8 mouse cellular contexts compared by ENCODE assay signal in genomic region chr11:103967106-103967735, GRCm38 (mm10). TPM values are rescaled to one million over a fixed set of nuclear protein-coding genes. Genes with fewer than 3 reads are reported as not detected.
A peak's percentile ranks its signal among the peaks of the same experiment; 100 is the strongest.
DNase-seq lines count a peak whose midpoint lies in the region; ATAC-seq and TF ChIP-seq lines count a peak whose summit lies in the region.

No protein-coding gene starts in this region.

- H3K9ac ChIP-seq in hindbrain, postnatal 0 days (replicated peaks; ENCODE audit: low read length), result peak overlapping the region; percentile 96

- H3K79me2 ChIP-seq in macrophage (ENCODE audit: inconsistent target), result peaks cover 53% of the 10 kb centered on the region

- peaks cover 5% of the 10 kb centered on the region; the same call in 1 of the 2 replicates for H3K36me3 ChIP-seq in hindbrain, postnatal 0 days (ENCODE audit: insufficient read depth, low read length)
- H3K36me3 ChIP-seq in macrophage (ENCODE audit: inconsistent target), result 0 out of 2 replicates have a peak, but pooled peaks cover 12% of the 10 kb centered on the region

- peak; percentile 56 for DNase-seq in cerebellum, adult 11 months
- no peak for DNase-seq in cerebellum, adult 9-11 months
- peak; percentile 45 for DNase-seq in right cerebral cortex, postnatal 14 days
- DNase-seq in right cerebral cortex, postnatal 36 days (ENCODE audit: low spot score in 2 of 2), result no peak
- peak; percentile 36 for DNase-seq in hindbrain, postnatal 0 days (ENCODE audit: low spot score)
- no peak for DNase-seq in yolk sac, embryonic 10.5 days (ENCODE audit: low spot score)
- DNase-seq in adrenal gland, adult 2 months, result no peak

- TF ChIP-seq CTCF in hindbrain, postnatal 0 days (IDR thresholded peaks at IDR 0.05; ENCODE audit: low read depth), result no peak

- WGBS in hindbrain, postnatal 0 days, result 2% methylated on average over 20 of the region's 20 CpGs
- 4% methylated on average over 20 of the region's 20 CpGs for WGBS in macrophage (ENCODE audit: missing documents)

- peak overlapping the region; percentile 96 for H3K4me3 ChIP-seq in hindbrain, postnatal 0 days (ENCODE audit: low read length)
- peak overlapping the region; percentile 86 for H3K4me3 ChIP-seq in macrophage (ENCODE audit: inconsistent target)

- no peak for ATAC-seq in hindbrain, postnatal 0 days

- no peaks in the 10 kb centered on the region for H3K9me3 ChIP-seq in hindbrain, postnatal 0 days (ENCODE audit: low read length)

- H3K4me2 ChIP-seq in hindbrain, postnatal 0 days (ENCODE audit: low read depth, low read length), result peak overlapping the region; percentile 81

- no peaks in the 10 kb centered on the region for H3K4me1 ChIP-seq in hindbrain, postnatal 0 days (ENCODE audit: insufficient read depth, low read length)

- peak overlapping the region; percentile 95 for H3K27ac ChIP-seq in hindbrain, postnatal 0 days
- H3K27ac ChIP-seq in macrophage, result peak overlapping the region; percentile 79

- no peaks in the 10 kb centered on the region for H3K27me3 ChIP-seq in hindbrain, postnatal 0 days (ENCODE audit: insufficient read depth, low read length)

RNA-seq across cellular contexts. Expression of gene Arf2, which starts 0.7 kb away (rescaled TPM):
- total RNA-seq in hindbrain, postnatal 0 days (2014; rRNA removed), result 117 and 141 TPM in 2 replicates
- 180 and 191 TPM in 2 replicates for polyA plus RNA-seq in hindbrain, postnatal 0 days (2015; fragmentation: Nextera tagmentation; extraction: Ambion mirVana)
- total RNA-seq in macrophage (2018; cell fraction: chromatin; rRNA removed), result 10 to 100 TPM; 17.7 to 55.6 (median 31.3) TPM
- total RNA-seq in macrophage (2018; cell fraction: cytosol; rRNA removed), result 10 to 100 TPM; 47.4 to 73.7 (median 62.6) TPM
- total RNA-seq in macrophage (2018; cell fraction: nucleus; rRNA removed), result 10 to 100 TPM; 30.4 to 62.1 (median 42.6) TPM
- polyA plus RNA-seq in macrophage (2018), result 36.4 to 59.4 TPM (median 58.5 TPM) in 3 replicates
- 10 to 100 TPM; 47.2 to 54.9 TPM for total RNA-seq in adrenal gland, adult 2 months (2021)
- 4.5 and 4.6 TPM in 2 replicates for polyA plus RNA-seq in adrenal gland, adult 2 months (2012; rRNA removed)

RNA-seq across cellular contexts. Expression of gene Nsf, which starts 13.4 kb away (rescaled TPM):
- total RNA-seq in hindbrain, postnatal 0 days (2014; rRNA removed), result 143 and 150 TPM in 2 replicates
- 220 and 230 TPM in 2 replicates for polyA plus RNA-seq in hindbrain, postnatal 0 days (2015; fragmentation: Nextera tagmentation; extraction: Ambion mirVana)
- 100 to 1,000 TPM in 18 of 26 experiments, 10 to 100 TPM in 8; 29.2 to 200 (median 142) TPM for total RNA-seq in macrophage (2018; cell fraction: chromatin; rRNA removed)
- total RNA-seq in macrophage (2018; cell fraction: cytosol; rRNA removed), result 10 to 100 TPM; 50.6 to 78.7 (median 65.9) TPM
- 100 to 1,000 TPM in 7 of 26 experiments, 10 to 100 TPM in 19; 37.2 to 124 (median 75.3) TPM for total RNA-seq in macrophage (2018; cell fraction: nucleus; rRNA removed)
- 58.7 to 88.9 TPM (median 64.1 TPM) in 3 replicates for polyA plus RNA-seq in macrophage (2018)
- total RNA-seq in adrenal gland, adult 2 months (2021), result 100 to 1,000 TPM; 101 to 180 TPM
- 46.7 and 86.7 TPM in 2 replicates for polyA plus RNA-seq in adrenal gland, adult 2 months (2012; rRNA removed)

Comparison
In these comparisons a context has a peak if more than half of its experiments do, and no peak if none do; other contexts are left out.
1. DNase-seq: peak in cerebellum, adult 11 months (single experiment), right cerebral cortex, postnatal 14 days (single experiment) and hindbrain, postnatal 0 days (single experiment); none in cerebellum, adult 9-11 months (single experiment), right cerebral cortex, postnatal 36 days (0 of 2), yolk sac, embryonic 10.5 days (single experiment) and adrenal gland, adult 2 months (single experiment).